Mouse (Mus musculus) heart, embryonic 13.5 days (tissue): ENCODE data around the gene Ring1. TPM values are rescaled to one million over a fixed set of nuclear protein-coding genes. Genes with fewer than 3 reads are reported as not detected.

Source experiments
- ATAC-seq: fragments of 200-750 bp; cut with Nextera tagmentation; 2 replicates; pipeline ENCODE4 v1.8.0; 2017; ENCODE audit warnings: moderate TSS enrichment; ENCODE audit not compliant: insufficient number of reproducible peaks, low FRiP score, low TSS enrichment; ENCODE audit errors: extremely low read depth
- H3K27ac ChIP-seq: fragments of 300-500 bp; sonication (generic); replicated peaks from 2 replicates; pipeline ENCODE4 v1.5.1; 2015; ENCODE audit warnings: moderate library complexity, mild to moderate bottlenecking, inconsistent platforms
- H3K27me3 ChIP-seq: fragments of 300-500 bp; sonication (generic); replicated peaks from 2 replicates; pipeline ENCODE4 v1.6.1; 2015; ENCODE audit warnings: mild to moderate bottlenecking, inconsistent platforms
- H3K36me3 ChIP-seq: fragments of 300-500 bp; sonication (generic); 2 replicates; pipeline ENCODE4 v1.6.1; 2015; ENCODE audit warnings: mild to moderate bottlenecking, inconsistent platforms
- H3K4me1 ChIP-seq: fragments of 300-500 bp; sonication (generic); 2 replicates; pipeline ENCODE4 v1.6.1; 2015; ENCODE audit warnings: inconsistent platforms
- H3K4me2 ChIP-seq: fragments of 300-500 bp; sonication (generic); 2 replicates; pipeline ENCODE4 v1.6.1; 2015; ENCODE audit warnings: inconsistent platforms, mild to moderate bottlenecking, moderate library complexity
- H3K4me3 ChIP-seq: fragments of 300-500 bp; sonication (generic); 2 replicates; pipeline ENCODE4 v1.5.1; 2015; ENCODE audit warnings: moderate library complexity, mild to moderate bottlenecking, inconsistent platforms
- H3K9ac ChIP-seq: fragments of 300-500 bp; sonication (generic); 2 replicates; pipeline ENCODE4 v1.6.1; 2015; ENCODE audit warnings: inconsistent platforms, mild to moderate bottlenecking, moderate library complexity
- H3K9me3 ChIP-seq: fragments of 300-500 bp; sonication (generic); 2 replicates; pipeline ENCODE4 v1.6.1; 2016; ENCODE audit warnings: inconsistent platforms
- WGBS: fragments of 180-500 bp; shearing (Covaris S2); methylation state at CpG from one replicate; pipeline ENCODE4 v1.1.7; 2015; ENCODE audit warnings: mixed read lengths; 5-methylcytosine and 5-hydroxymethylcytosine counted together
- polyA plus RNA-seq: library from polyadenylated mRNA; unstranded; fragments of >200 nt; fragmentation: Nextera tagmentation; extraction: Ambion mirVana; gene quantifications from 2 replicates; pipeline ENCODE4 v1.2.1, GENCODE M21; 2015

The Ring1 gene
- polyA plus RNA-seq, 1 experiment from 2014 or later = 10.4 TPM

GRCm38 (mm10) chr17:34035517-34035916 lies 11.0 kb upstream of the Ring1 start:
- Histone ChIP-seq H3K4me1 (peaks cover 44% of the 10 kb centered on the region), H3K9ac (no peak overlapping the region), H3K4me2 (no peak overlapping the region), H3K4me3 (no peak overlapping the region), H3K27ac (no peak overlapping the region), H3K27me3 (peaks cover 32% of the 10 kb centered on the region), H3K9me3 (no peaks in the 10 kb centered on the region), H3K36me3 (peaks cover 47% of the 10 kb centered on the region)
- 83% methylated on average over 9 of the region's 9 CpGs for WGBS
- no peak for ATAC-seq

- no peak overlapping the region for H3K27ac ChIP-seq
- 58% methylated on average over 10 of the region's 10 CpGs for WGBS
- ATAC-seq = no peak
- peaks cover 18% of the 10 kb centered on the region for H3K27me3 ChIP-seq
- no peaks in the 10 kb centered on the region for H3K9me3 ChIP-seq
- peaks cover 47% of the 10 kb centered on the region for H3K4me1 ChIP-seq
- no peak overlapping the region for H3K4me3 ChIP-seq
- peaks cover 60% of the 10 kb centered on the region for H3K36me3 ChIP-seq
- H3K4me2 ChIP-seq = no peak overlapping the region
- peak overlapping the region; percentile 92; the same call in 1 of the 2 replicates for H3K9ac ChIP-seq
Observed at GRCm38 (mm10) chr17:34034064-34034463, 9.6 kb upstream of the Ring1 start.

- Histone ChIP-seq H3K27ac (no peak overlapping the region), H3K27me3 (peaks cover 12% of the 10 kb centered on the region), H3K36me3 (peaks cover 66% of the 10 kb centered on the region), H3K4me3 (0 out of 2 replicates have a peak overlapping the region, but pooled peaks have one; percentile 77), H3K9ac (peak overlapping the region; percentile 92), H3K4me2 (peak overlapping the region; percentile 94), H3K9me3 (no peaks in the 10 kb centered on the region), H3K4me1 (peaks cover 47% of the 10 kb centered on the region)
- no peak for ATAC-seq
- 92% methylated on average over 9 of the region's 9 CpGs for WGBS
Observed at GRCm38 (mm10) chr17:34033441-34033840, 9.0 kb upstream of the Ring1 start.

GRCm38 (mm10) chr17:34032806-34033205 lies 8.3 kb upstream of the Ring1 start:
- Histone ChIP-seq H3K4me3 (peak overlapping the region; percentile 77), H3K27me3 (peaks cover 6% of the 10 kb centered on the region), H3K36me3 (peaks cover 66% of the 10 kb centered on the region), H3K4me2 (peak overlapping the region; percentile 94), H3K4me1 (peaks cover 47% of the 10 kb centered on the region), H3K9me3 (no peaks in the 10 kb centered on the region), H3K9ac (peak overlapping the region; percentile 92), H3K27ac (peak overlapping the region; percentile 98)
- ATAC-seq = no peak
- 50% methylated on average over 9 of the region's 9 CpGs for WGBS

GRCm38 (mm10) chr17:34032174-34032632 lies 7.7 kb upstream of the Ring1 start:
- peak overlapping the region; percentile 98 for H3K27ac ChIP-seq
- peak overlapping the region; percentile 94 for H3K4me2 ChIP-seq
- peaks cover 49% of the 10 kb centered on the region for H3K4me1 ChIP-seq
- peak; percentile 21; the same call in 1 of the 2 replicates for ATAC-seq
- under 1% methylated on average over 45 of the region's 48 CpGs for WGBS
- H3K4me3 ChIP-seq = peak overlapping the region; percentile 77
- H3K9ac ChIP-seq = peak overlapping the region; percentile 92
- H3K9me3 ChIP-seq = no peaks in the 10 kb centered on the region
- H3K27me3 ChIP-seq = no peaks in the 10 kb centered on the region
- H3K36me3 ChIP-seq = peaks cover 60% of the 10 kb centered on the region

- Histone ChIP-seq H3K4me2 (peak within 1 kb of the TSS; percentile 94), H3K27ac (peak within 1 kb of the TSS; percentile 98), H3K9ac (peak within 1 kb of the TSS; percentile 92), H3K4me1 (peaks cover 55% of the 10 kb centered on the region), H3K36me3 (peaks cover 54% of the 10 kb centered on the region), H3K4me3 (peak within 1 kb of the TSS; percentile 77), H3K27me3 (no peaks in the 10 kb centered on the region), H3K9me3 (no peaks in the 10 kb centered on the region)
- under 1% methylated on average over 78 of the region's 88 CpGs for WGBS
- ATAC-seq = peak; percentile 72
Observed at GRCm38 (mm10) chr17:34031465-34032173, 7.1 kb upstream of the Ring1 start, which contains the start of the genes Slc39a7 and Rxrb. TSS of gene Slc39a7 (minus strand) at chr17:34031682. TSS of gene Rxrb (plus strand) at chr17:34031812.

GRCm38 (mm10) chr17:34030861-34031326 lies 6.4 kb upstream of the Ring1 start:
- no peak for ATAC-seq
- 2% methylated on average over 20 of the region's 20 CpGs for WGBS
- peaks cover 47% of the 10 kb centered on the region for H3K36me3 ChIP-seq
- peak overlapping the region; percentile 94 for H3K4me2 ChIP-seq
- peak overlapping the region; percentile 98 for H3K27ac ChIP-seq
- no peaks in the 10 kb centered on the region for H3K9me3 ChIP-seq
- H3K4me1 ChIP-seq = peaks cover 62% of the 10 kb centered on the region
- H3K4me3 ChIP-seq = peak overlapping the region; percentile 77
- no peaks in the 10 kb centered on the region for H3K27me3 ChIP-seq
- H3K9ac ChIP-seq = peak overlapping the region; percentile 92

GRCm38 (mm10) chr17:34029890-34030595 lies 5.6 kb upstream of the Ring1 start:
- H3K36me3 ChIP-seq = peaks cover 39% of the 10 kb centered on the region
- no peak for ATAC-seq
- peaks cover 71% of the 10 kb centered on the region for H3K4me1 ChIP-seq
- WGBS = 77% methylated on average over 21 of the region's 21 CpGs
- peak overlapping the region; percentile 94 for H3K4me2 ChIP-seq
- H3K27me3 ChIP-seq = no peaks in the 10 kb centered on the region
- H3K9me3 ChIP-seq = no peaks in the 10 kb centered on the region
- H3K9ac ChIP-seq = peak overlapping the region; percentile 92
- H3K4me3 ChIP-seq = peak overlapping the region; percentile 77
- H3K27ac ChIP-seq = 0 out of 2 replicates have a peak overlapping the region, but pooled peaks have one; percentile 1

GRCm38 (mm10) chr17:34029150-34029889 lies 4.8 kb upstream of the Ring1 start:
- H3K36me3 ChIP-seq = peaks cover 34% of the 10 kb centered on the region
- H3K27ac ChIP-seq = no peak overlapping the region
- peak overlapping the region; percentile 77 for H3K4me3 ChIP-seq
- no peak for ATAC-seq
- WGBS = 87% methylated on average over 18 of the region's 18 CpGs
- H3K4me1 ChIP-seq = peaks cover 71% of the 10 kb centered on the region
- peak overlapping the region; percentile 92 for H3K9ac ChIP-seq
- no peaks in the 10 kb centered on the region for H3K9me3 ChIP-seq
- peak overlapping the region; percentile 94 for H3K4me2 ChIP-seq
- H3K27me3 ChIP-seq = no peaks in the 10 kb centered on the region

GRCm38 (mm10) chr17:34028501-34029149 lies 4.1 kb upstream of the Ring1 start:
- no peak for ATAC-seq
- 71% methylated on average over 17 of the region's 17 CpGs for WGBS
- H3K4me2 ChIP-seq = peak overlapping the region; percentile 98
- H3K4me1 ChIP-seq = peaks cover 71% of the 10 kb centered on the region
- H3K36me3 ChIP-seq = peaks cover 27% of the 10 kb centered on the region
- peak overlapping the region; percentile 58; the same call in 1 of the 2 replicates for H3K9ac ChIP-seq
- H3K9me3 ChIP-seq = no peaks in the 10 kb centered on the region
- H3K4me3 ChIP-seq = peak overlapping the region; percentile 87
- no peaks in the 10 kb centered on the region for H3K27me3 ChIP-seq
- H3K27ac ChIP-seq = peak overlapping the region; percentile 79; the same call in 1 of the 2 replicates
